Mouse (Mus musculus): ENCODE results near the gene Itpk1.

Gene Itpk1

GRCm38 (mm10) chr12:102704457-102705198, at the start of gene Itpk1:
Gene Itpk1, minus strand, starts transcription at chr12:102704930.
- DNase-seq (ENCODE audit: extremely low spot score, low spot score), result peak; percentile 69

GRCm38 (mm10) chr12:102748256-102748655, 43.5 kb upstream of the Itpk1 start:
- DNase-seq (ENCODE audit: extremely low spot score, low spot score), result no peak

GRCm38 (mm10) chr12:102744839-102745238, 40.1 kb upstream of the Itpk1 start:
- DNase-seq (ENCODE audit: extremely low spot score, low spot score), result no peak

- DNase-seq (ENCODE audit: extremely low spot score, low spot score), result peak; percentile 93
These were observed 39.2 kb upstream of the Itpk1 start, which contains the start of the genes Moap1 and Tmem251 for GRCm38 (mm10) chr12:102743589-102744574. Gene Moap1, minus strand, starts transcription at chr12:102743661. Gene Tmem251, plus strand, starts transcription at chr12:102743762.

- no peak for DNase-seq (ENCODE audit: extremely low spot score, low spot score)
These were observed 38.4 kb upstream of the Itpk1 start for GRCm38 (mm10) chr12:102743036-102743588.

- peak; percentile 11 for DNase-seq (ENCODE audit: extremely low spot score, low spot score)
These were observed 37.3 kb upstream of the Itpk1 start for GRCm38 (mm10) chr12:102742056-102742455.

GRCm38 (mm10) chr12:102740285-102740684, 35.6 kb upstream of the Itpk1 start:
- no peak for DNase-seq (ENCODE audit: extremely low spot score, low spot score)

- no peak for DNase-seq (ENCODE audit: extremely low spot score, low spot score)
These were observed 34.4 kb upstream of the Itpk1 start for GRCm38 (mm10) chr12:102739096-102739495.

GRCm38 (mm10) chr12:102733381-102733780, 28.7 kb upstream of the Itpk1 start:
- DNase-seq (ENCODE audit: extremely low spot score, low spot score), result peak; percentile 72

- no peak for DNase-seq (ENCODE audit: extremely low spot score, low spot score)
These were observed 26.3 kb upstream of the Itpk1 start for GRCm38 (mm10) chr12:102730798-102731619.

GRCm38 (mm10) chr12:102729855-102730797, 25.4 kb upstream of the Itpk1 start:
- peak; percentile 93 for DNase-seq (ENCODE audit: extremely low spot score, low spot score)

GRCm38 (mm10) chr12:102725761-102726175, 21.0 kb upstream of the Itpk1 start:
- DNase-seq (ENCODE audit: extremely low spot score, low spot score), result no peak

- DNase-seq (ENCODE audit: extremely low spot score, low spot score), result no peak
These were observed 20.4 kb upstream of the Itpk1 start for GRCm38 (mm10) chr12:102725146-102725545.

GRCm38 (mm10) chr12:102723861-102724260, 19.1 kb upstream of the Itpk1 start:
- DNase-seq (ENCODE audit: extremely low spot score, low spot score), result no peak

GRCm38 (mm10) chr12:102722966-102723365, 18.2 kb upstream of the Itpk1 start:
- DNase-seq (ENCODE audit: extremely low spot score, low spot score), result no peak

GRCm38 (mm10) chr12:102722451-102722850, 17.7 kb upstream of the Itpk1 start:
- no peak for DNase-seq (ENCODE audit: extremely low spot score, low spot score)

GRCm38 (mm10) chr12:102719552-102720315, 15.0 kb upstream of the Itpk1 start:
- peak; percentile 51 for DNase-seq (ENCODE audit: extremely low spot score, low spot score)

GRCm38 (mm10) chr12:102714654-102715395, 10.1 kb upstream of the Itpk1 start:
- DNase-seq (ENCODE audit: extremely low spot score, low spot score), result no peak
